ENCODE assay signal across 8 mouse cellular contexts in the genomic region with DNA sequence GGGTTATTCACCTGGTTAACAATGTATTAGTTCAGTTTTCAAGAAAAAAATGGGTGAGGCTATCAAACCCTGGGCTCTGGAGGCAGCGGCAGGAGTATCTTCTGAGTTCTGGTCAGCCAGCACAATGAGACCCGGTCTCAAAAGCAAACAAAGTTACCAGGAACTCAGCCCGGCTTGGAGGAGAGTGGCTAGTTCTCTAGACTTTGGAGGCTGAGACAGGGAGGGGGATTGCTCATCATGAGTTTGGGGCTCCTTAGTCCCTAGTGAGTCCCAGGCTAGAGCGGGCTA. TPM values are rescaled to one million over a fixed set of nuclear protein-coding genes. Genes with fewer than 3 reads are reported as not detected.
DNase-seq lines count a peak whose midpoint lies in the region; ATAC-seq and TF ChIP-seq lines count a peak whose summit lies in the region.

No protein-coding gene starts in this region.

- DNase-seq in adrenal gland, adult 2 months, result peak; percentile 33
- DNase-seq in adrenal gland, adult 18-20 months (ENCODE audit: low spot score in 2 of 2), result no peak
- no peak for DNase-seq in lung, postnatal 0 days (ENCODE audit: low spot score)
- no peak for DNase-seq in lung, adult 18-20 months
- DNase-seq in hindbrain, embryonic 14.5 days (ENCODE audit: low spot score), result no peak
- DNase-seq in cerebellum, postnatal 4 days (ENCODE audit: low spot score in 2 of 2), result no peak
- no peak for DNase-seq in kidney, postnatal 14 days

- H3K27me3 ChIP-seq in lung, postnatal 0 days (replicated peaks; ENCODE audit: insufficient read depth, low read length), result no peaks in the 10 kb centered on the region
- peaks cover 25% of the 10 kb centered on the region for H3K27me3 ChIP-seq in hindbrain, embryonic 14.5 days (ENCODE audit: control insufficient read depth, insufficient read depth, low read length)
- peaks cover 22% of the 10 kb centered on the region for H3K27me3 ChIP-seq in neural tube, embryonic 13.5 days

- peak overlapping the region; percentile 92 for H3K4me2 ChIP-seq in lung, postnatal 0 days (replicated peaks; ENCODE audit: low read depth, low read length)
- peak overlapping the region; percentile 48 for H3K4me2 ChIP-seq in hindbrain, embryonic 14.5 days (replicated peaks)
- H3K4me2 ChIP-seq in neural tube, embryonic 13.5 days, result peak overlapping the region; percentile 74

- H3K36me3 ChIP-seq in lung, postnatal 0 days (ENCODE audit: insufficient read depth, low read length), result peaks cover 9% of the 10 kb centered on the region; the same call in 1 of the 2 replicates
- no peaks in the 10 kb centered on the region for H3K36me3 ChIP-seq in hindbrain, embryonic 14.5 days (replicated peaks; ENCODE audit: control insufficient read depth, insufficient read depth)
- no peaks in the 10 kb centered on the region for H3K36me3 ChIP-seq in neural tube, embryonic 13.5 days

- ATAC-seq in lung, postnatal 0 days, result no peak
- no peak for ATAC-seq in hindbrain, embryonic 14.5 days (ENCODE audit: low FRiP score)
- ATAC-seq in neural tube, embryonic 13.5 days (ENCODE audit: low read depth), result no peak

- no peak overlapping the region for H3K9ac ChIP-seq in lung, postnatal 0 days (replicated peaks; ENCODE audit: low read depth)
- no peak overlapping the region for H3K9ac ChIP-seq in hindbrain, embryonic 14.5 days
- no peak overlapping the region for H3K9ac ChIP-seq in neural tube, embryonic 13.5 days

- peak overlapping the region; percentile 95 for H3K27ac ChIP-seq in lung, postnatal 0 days (ENCODE audit: low read length)
- no peak overlapping the region for H3K27ac ChIP-seq in hindbrain, embryonic 14.5 days
- no peak overlapping the region for H3K27ac ChIP-seq in neural tube, embryonic 13.5 days (replicated peaks)

- WGBS in lung, postnatal 0 days, result 54% methylated on average over 4 of the region's 4 CpGs
- 75% methylated on average over 4 of the region's 4 CpGs for WGBS in hindbrain, embryonic 14.5 days
- 82% methylated on average over 4 of the region's 4 CpGs for WGBS in neural tube, embryonic 13.5 days

- TF ChIP-seq CTCF in lung, postnatal 0 days (IDR thresholded peaks at IDR 0.05), result no peak

- no peak for TF ChIP-seq EP300 in lung, postnatal 0 days (IDR thresholded peaks at IDR 0.05)

- H3K4me3 ChIP-seq in lung, postnatal 0 days (ENCODE audit: low read depth, low read length), result peak overlapping the region; percentile 63; the same call in 1 of the 2 replicates
- H3K4me3 ChIP-seq in hindbrain, embryonic 14.5 days (replicated peaks; ENCODE audit: low read length), result peak overlapping the region; percentile 30
- peak overlapping the region; percentile 43 for H3K4me3 ChIP-seq in neural tube, embryonic 13.5 days

- H3K9me3 ChIP-seq in lung, postnatal 0 days (ENCODE audit: low read length), result no peaks in the 10 kb centered on the region
- H3K9me3 ChIP-seq in hindbrain, embryonic 14.5 days (ENCODE audit: control insufficient read depth, low read length), result no peaks in the 10 kb centered on the region
- H3K9me3 ChIP-seq in neural tube, embryonic 13.5 days, result no peaks in the 10 kb centered on the region

- H3K4me1 ChIP-seq in lung, postnatal 0 days (ENCODE audit: insufficient read depth, low read depth, low read length), result peaks cover 19% of the 10 kb centered on the region; the same call in 1 of the 2 replicates
- H3K4me1 ChIP-seq in hindbrain, embryonic 14.5 days (replicated peaks; ENCODE audit: control insufficient read depth, insufficient read depth, low read length), result peaks cover 9% of the 10 kb centered on the region; the same call in 1 of the 2 replicates
- H3K4me1 ChIP-seq in neural tube, embryonic 13.5 days (replicated peaks), result peaks cover 29% of the 10 kb centered on the region

RNA-seq across cellular contexts. Expression of a gene that starts 1.6 kb away (rescaled TPM):
- 100 to 1,000 TPM; 270 to 284 TPM for total RNA-seq in adrenal gland, adult 2 months (2021)
- polyA plus RNA-seq in adrenal gland, adult 2 months (2012; rRNA removed), result 205 and 318 TPM in 2 replicates
- 100 to 1,000 TPM; 235 to 284 TPM for total RNA-seq in adrenal gland, adult 18-20 months (2021)
- polyA plus RNA-seq in lung, postnatal 0 days (2015; fragmentation: Nextera tagmentation; extraction: Ambion mirVana), result 45.1 and 53.2 TPM in 2 replicates
- polyA plus RNA-seq in hindbrain, embryonic 14.5 days (2014; fragmentation: Nextera tagmentation; extraction: Ambion mirVana), result 21.7 and 24.2 TPM in 2 replicates
- 25.6 and 29.7 TPM in 2 replicates for polyA plus RNA-seq in neural tube, embryonic 13.5 days (2015; fragmentation: Nextera tagmentation; extraction: Ambion mirVana)

RNA-seq across cellular contexts. Expression of a gene that starts 23.6 kb away (rescaled TPM):
- under 1 TPM; 0.43 to 0.86 TPM for total RNA-seq in adrenal gland, adult 2 months (2021)
- polyA plus RNA-seq in adrenal gland, adult 2 months (2012; rRNA removed), result 2.4 and 8.5 TPM in 2 replicates
- under 1 TPM; 0.51 to 0.56 TPM for total RNA-seq in adrenal gland, adult 18-20 months (2021)
- polyA plus RNA-seq in lung, postnatal 0 days (2015; fragmentation: Nextera tagmentation; extraction: Ambion mirVana), result 0.32 and 0.42 TPM in 2 replicates
- 77.9 and 79.5 TPM in 2 replicates for polyA plus RNA-seq in hindbrain, embryonic 14.5 days (2014; fragmentation: Nextera tagmentation; extraction: Ambion mirVana)
- 268 and 371 TPM in 2 replicates for polyA plus RNA-seq in neural tube, embryonic 13.5 days (2015; fragmentation: Nextera tagmentation; extraction: Ambion mirVana)

RNA-seq across cellular contexts. Expression of a gene that starts 43.0 kb away (rescaled TPM):
- total RNA-seq in adrenal gland, adult 2 months (2021), result under 1 TPM; 0.73 to 0.78 TPM
- 2.8 and 5.2 TPM in 2 replicates for polyA plus RNA-seq in adrenal gland, adult 2 months (2012; rRNA removed)
- not detected for total RNA-seq in adrenal gland, adult 18-20 months (2021)
- 0.95 and 0.99 TPM in 2 replicates for polyA plus RNA-seq in lung, postnatal 0 days (2015; fragmentation: Nextera tagmentation; extraction: Ambion mirVana)
- polyA plus RNA-seq in hindbrain, embryonic 14.5 days (2014; fragmentation: Nextera tagmentation; extraction: Ambion mirVana), result 3.7 and 4.0 TPM in 2 replicates
- 6.3 and 6.9 TPM in 2 replicates for polyA plus RNA-seq in neural tube, embryonic 13.5 days (2015; fragmentation: Nextera tagmentation; extraction: Ambion mirVana)

RNA-seq across cellular contexts. Expression of a gene that starts 56.3 kb away (rescaled TPM):
- total RNA-seq in adrenal gland, adult 2 months (2021), result not detected
- polyA plus RNA-seq in adrenal gland, adult 2 months (2012; rRNA removed), result not detected in 2 replicates
- total RNA-seq in adrenal gland, adult 18-20 months (2021), result not detected
- polyA plus RNA-seq in lung, postnatal 0 days (2015; fragmentation: Nextera tagmentation; extraction: Ambion mirVana), result not detected in 2 replicates
- 4.7 and 6.6 TPM in 2 replicates for polyA plus RNA-seq in hindbrain, embryonic 14.5 days (2014; fragmentation: Nextera tagmentation; extraction: Ambion mirVana)
- polyA plus RNA-seq in neural tube, embryonic 13.5 days (2015; fragmentation: Nextera tagmentation; extraction: Ambion mirVana), result 2.7 and 3.5 TPM in 2 replicates
